12 mouse cellular contexts compared by ENCODE assay signal in the genomic region with DNA sequence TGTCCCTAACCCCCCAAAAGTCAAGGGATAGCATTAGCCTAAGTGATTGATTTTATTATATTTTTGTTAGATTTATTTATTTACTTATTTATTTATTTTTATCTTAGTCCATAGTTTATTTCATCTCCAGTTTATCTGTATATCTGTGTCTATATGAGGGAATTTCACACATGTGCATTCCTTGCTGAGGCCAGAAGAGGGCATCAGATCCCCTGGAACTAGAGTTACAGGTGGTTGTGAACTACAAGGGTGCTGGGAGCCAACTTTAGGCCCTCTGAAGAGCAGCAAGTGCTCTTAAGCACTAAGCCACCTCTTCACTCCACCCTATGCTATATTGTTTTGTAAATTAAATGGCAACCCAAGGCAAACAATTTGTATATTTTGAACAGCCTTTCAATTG. TPM values are rescaled to one million over a fixed set of nuclear protein-coding genes. Genes with fewer than 3 reads are reported as not detected.
DNase-seq lines count a peak whose midpoint lies in the region; ATAC-seq and TF ChIP-seq lines count a peak whose summit lies in the region.
"Had no signal": no experiment of that assay in that cellular context is flagged by ENCODE, and none has a peak within 500 bp of the region (broad histone marks: within the 10 kb centered on the region; RNA-seq: fewer than 3 reads in every experiment).

No protein-coding gene starts in this region.

- peak; percentile 52 for TF ChIP-seq CTCF in kidney, postnatal 0 days (IDR thresholded peaks at IDR 0.05; ENCODE audit: low read depth)
- TF ChIP-seq CTCF in ES-Bruce4 (IDR thresholded peaks at IDR 0.05; ENCODE audit: low read depth, low read length) = peak; percentile 30

- H3K36me3 ChIP-seq in kidney, postnatal 0 days (ENCODE audit: insufficient read depth, low read length) = no peaks in the 10 kb centered on the region
- no peaks in the 10 kb centered on the region for H3K36me3 ChIP-seq in ES-Bruce4 (ENCODE audit: control insufficient read depth, insufficient read depth, low read length, poor library complexity, severe bottlenecking)
- H3K36me3 ChIP-seq in liver, embryonic 12.5 days = 0 out of 2 replicates have a peak, but pooled peaks cover 4% of the 10 kb centered on the region
- no peaks in the 10 kb centered on the region for H3K36me3 ChIP-seq in hindbrain, embryonic 16.5 days (ENCODE audit: control insufficient read depth, insufficient read depth, low read length)
- H3K36me3 ChIP-seq: embryonic facial prominence, embryonic 15.5 days; hindbrain, embryonic 13.5 days had no signal

- TF ChIP-seq EP300 in ES-Bruce4 (IDR thresholded peaks at IDR 0.05; ENCODE audit: insufficient read depth, low read depth, low read length) = no peak

- H3K27ac ChIP-seq in kidney, postnatal 0 days = no peak overlapping the region
- H3K27ac ChIP-seq in ES-Bruce4 (ENCODE audit: insufficient read depth, low read length) = no peak overlapping the region
- peak overlapping the region; percentile 98 for H3K27ac ChIP-seq in liver, embryonic 12.5 days
- no peak overlapping the region for H3K27ac ChIP-seq in hindbrain, embryonic 16.5 days (ENCODE audit: low read depth, low read length)
- H3K27ac ChIP-seq: embryonic facial prominence, embryonic 15.5 days; hindbrain, embryonic 13.5 days had no signal

- no peak overlapping the region for H3K4me3 ChIP-seq in kidney, postnatal 0 days (replicated peaks; ENCODE audit: low read depth, low read length)
- no peak overlapping the region for H3K4me3 ChIP-seq in ES-Bruce4 (ENCODE audit: low read depth, low read length)
- H3K4me3 ChIP-seq in liver, embryonic 12.5 days = no peak overlapping the region
- H3K4me3 ChIP-seq in hindbrain, embryonic 16.5 days (ENCODE audit: low read length) = no peak overlapping the region
- H3K4me3 ChIP-seq: embryonic facial prominence, embryonic 15.5 days; hindbrain, embryonic 13.5 days; megakaryocyte, embryonic 14.5 days had no signal

- no peak for DNase-seq in kidney, postnatal 0 days (ENCODE audit: low spot score)
- DNase-seq in kidney, postnatal 25 days = no peak
- DNase-seq in CD4-positive helper T cell, adult 2 months (ENCODE audit: low read depth, low spot score) = peak; percentile 38
- no peak for DNase-seq in ovary, postnatal 36 days (ENCODE audit: low spot score)
- no peak for DNase-seq in layer of hippocampus, postnatal 14 days (ENCODE audit: low spot score in 2 of 2)
- DNase-seq: cerebellum, postnatal 14 days had no signal

- no peaks in the 10 kb centered on the region for H3K9me3 ChIP-seq in kidney, postnatal 0 days (replicated peaks; ENCODE audit: low read length)
- H3K9me3 ChIP-seq in ES-Bruce4 (replicated peaks; ENCODE audit: control insufficient read depth, insufficient read depth, low read length, poor library complexity, severe bottlenecking) = no peaks in the 10 kb centered on the region
- H3K9me3 ChIP-seq in liver, embryonic 12.5 days (replicated peaks) = no peaks in the 10 kb centered on the region; the same call in 1 of the 2 replicates
- H3K9me3 ChIP-seq in hindbrain, embryonic 16.5 days (ENCODE audit: control insufficient read depth, low read length) = no peaks in the 10 kb centered on the region
- H3K9me3 ChIP-seq: embryonic facial prominence, embryonic 15.5 days; hindbrain, embryonic 13.5 days had no signal

- no peaks in the 10 kb centered on the region for H3K27me3 ChIP-seq in kidney, postnatal 0 days (ENCODE audit: insufficient read depth, low read length)
- no peaks in the 10 kb centered on the region for H3K27me3 ChIP-seq in ES-Bruce4 (ENCODE audit: control insufficient read depth, insufficient read depth, low read length, poor library complexity, severe bottlenecking)
- no peaks in the 10 kb centered on the region for H3K27me3 ChIP-seq in liver, embryonic 12.5 days (replicated peaks)
- no peaks in the 10 kb centered on the region for H3K27me3 ChIP-seq in hindbrain, embryonic 16.5 days (replicated peaks; ENCODE audit: control insufficient read depth, insufficient read depth, low read length)
- H3K27me3 ChIP-seq: embryonic facial prominence, embryonic 15.5 days; hindbrain, embryonic 13.5 days; megakaryocyte, embryonic 14.5 days had no signal

- H3K4me1 ChIP-seq in kidney, postnatal 0 days (replicated peaks; ENCODE audit: insufficient read depth, low read length) = no peaks in the 10 kb centered on the region
- no peaks in the 10 kb centered on the region for H3K4me1 ChIP-seq in ES-Bruce4 (ENCODE audit: control insufficient read depth, insufficient read depth, low read length)
- peaks cover 60% of the 10 kb centered on the region for H3K4me1 ChIP-seq in liver, embryonic 12.5 days
- no peaks in the 10 kb centered on the region for H3K4me1 ChIP-seq in hindbrain, embryonic 16.5 days (ENCODE audit: control insufficient read depth, insufficient read depth, low read depth, low read length)
- H3K4me1 ChIP-seq: embryonic facial prominence, embryonic 15.5 days; hindbrain, embryonic 13.5 days had no signal

- no peak for ATAC-seq in kidney, postnatal 0 days (replicated peaks; ENCODE audit: low FRiP score, low read depth)
- ATAC-seq in liver, embryonic 12.5 days = no peak
- ATAC-seq in hindbrain, embryonic 16.5 days = no peak

- no peak overlapping the region for H3K4me2 ChIP-seq in kidney, postnatal 0 days (ENCODE audit: low read length)
- H3K4me2 ChIP-seq in liver, embryonic 12.5 days = no peak overlapping the region
- H3K4me2 ChIP-seq in hindbrain, embryonic 16.5 days (ENCODE audit: low read length) = no peak overlapping the region
- H3K4me2 ChIP-seq: embryonic facial prominence, embryonic 15.5 days; hindbrain, embryonic 13.5 days had no signal

- no peak for TF ChIP-seq POLR2A in ES-Bruce4 (IDR thresholded peaks at IDR 0.05; ENCODE audit: insufficient read depth, low read length)

- H3K9ac ChIP-seq in kidney, postnatal 0 days (ENCODE audit: low read depth, low read length) = no peak overlapping the region
- no peak overlapping the region for H3K9ac ChIP-seq in ES-Bruce4 (ENCODE audit: low read depth, poor library complexity, severe bottlenecking)
- H3K9ac ChIP-seq in liver, embryonic 12.5 days = no peak overlapping the region
- H3K9ac ChIP-seq in hindbrain, embryonic 16.5 days (ENCODE audit: low read depth, low read length) = no peak overlapping the region
- H3K9ac ChIP-seq: embryonic facial prominence, embryonic 15.5 days; hindbrain, embryonic 13.5 days had no signal

RNA-seq across cellular contexts. Expression of a gene that starts 10.7 kb away (rescaled TPM):
- polyA plus RNA-seq in kidney, postnatal 0 days (2015; fragmentation: Nextera tagmentation; extraction: Ambion mirVana) = 70.5 and 72.6 TPM in 2 replicates
- polyA plus RNA-seq in ES-Bruce4 (2011; ENCODE audit: insufficient read depth, insufficient read length, low read depth, missing spikeins) = 31.4 and 34.8 TPM in 2 replicates
- polyA plus RNA-seq in liver, embryonic 12.5 days (2016; fragmentation: Nextera tagmentation; extraction: Ambion mirVana) = 101 and 107 TPM in 2 replicates
- 46.7 and 53.7 TPM in 2 replicates for polyA plus RNA-seq in hindbrain, embryonic 16.5 days (2015; fragmentation: Nextera tagmentation; extraction: Ambion mirVana)
- 10 to 100 TPM; 67.9 to 69.1 TPM for total RNA-seq in layer of hippocampus, postnatal 14 days (2021)

RNA-seq across cellular contexts. Expression of a gene that starts 11.1 kb away (rescaled TPM):
- 14.6 and 16.9 TPM in 2 replicates for polyA plus RNA-seq in kidney, postnatal 0 days (2015; fragmentation: Nextera tagmentation; extraction: Ambion mirVana)
- 3.5 and 4.0 TPM in 2 replicates for polyA plus RNA-seq in ES-Bruce4 (2011; ENCODE audit: insufficient read depth, insufficient read length, low read depth, missing spikeins)
- 28.9 and 29.6 TPM in 2 replicates for polyA plus RNA-seq in liver, embryonic 12.5 days (2016; fragmentation: Nextera tagmentation; extraction: Ambion mirVana)
- 20.1 and 22.2 TPM in 2 replicates for polyA plus RNA-seq in hindbrain, embryonic 16.5 days (2015; fragmentation: Nextera tagmentation; extraction: Ambion mirVana)
- total RNA-seq in layer of hippocampus, postnatal 14 days (2021) = 10 to 100 TPM; 32.1 to 32.8 TPM

RNA-seq across cellular contexts. Expression of a gene that starts 12.0 kb away (rescaled TPM):
- polyA plus RNA-seq in kidney, postnatal 0 days (2015; fragmentation: Nextera tagmentation; extraction: Ambion mirVana) = 1.3 and 1.7 TPM in 2 replicates
- polyA plus RNA-seq in ES-Bruce4 (2011; ENCODE audit: insufficient read depth, insufficient read length, low read depth, missing spikeins) = not detected in 2 replicates
- 1.5 and 1.6 TPM in 2 replicates for polyA plus RNA-seq in liver, embryonic 12.5 days (2016; fragmentation: Nextera tagmentation; extraction: Ambion mirVana)
- polyA plus RNA-seq in hindbrain, embryonic 16.5 days (2015; fragmentation: Nextera tagmentation; extraction: Ambion mirVana) = 0.14 and 0.21 TPM in 2 replicates
- total RNA-seq in layer of hippocampus, postnatal 14 days (2021) = 1 to 10 TPM; 1.2 to 2.0 TPM
